Mouse (Mus musculus): ENCODE measurements around the gene Hesx1. TPM values are rescaled to one million over a fixed set of nuclear protein-coding genes. Genes with fewer than 3 reads are reported as not detected.
A peak's percentile ranks its signal among the peaks of the same experiment; 100 is the strongest.
"Not testable (repeated sequence)": the region's sequence is repeated elsewhere in the genome, so short reads cannot be mapped to it uniquely, and the experiment has no call there.

Gene Hesx1
- polyA plus RNA-seq (2014; fragmentation: Nextera tagmentation; extraction: Ambion mirVana) = 1.4 and 3.4 TPM in 2 replicates

DNA sequence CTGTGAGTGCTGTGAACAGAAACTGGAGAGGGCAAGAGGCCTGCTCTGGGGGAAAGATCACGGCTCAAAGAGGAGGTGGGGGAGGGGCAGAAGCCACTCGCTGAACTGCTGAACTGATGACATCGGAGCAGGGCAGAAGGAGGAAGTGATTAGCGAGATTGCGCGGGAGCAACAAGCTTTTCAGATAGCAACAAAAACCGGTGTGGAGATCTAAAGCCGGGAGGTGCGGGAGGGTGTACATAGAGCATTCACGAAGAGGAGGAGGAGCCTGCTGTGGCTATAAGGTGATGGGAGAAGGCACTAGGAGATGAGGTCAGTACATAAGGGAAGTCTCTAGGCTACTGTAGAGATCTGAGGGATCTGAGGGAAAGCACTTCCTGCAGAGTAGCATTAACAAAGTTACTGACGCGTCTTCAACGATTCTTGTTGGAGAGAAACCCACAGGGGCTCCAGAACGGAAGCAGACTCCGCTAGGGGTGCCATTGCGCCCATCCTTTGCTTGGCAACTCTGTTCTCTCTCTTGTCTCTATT is at the start of gene Hesx1:
Hesx1 (plus strand) TSS at position 206 of the 531 bp plus-strand sequence.
- Histone ChIP-seq H3K4me2 (ENCODE audit: low read depth, low read length) (peak within 1 kb of the TSS; percentile 38), H3K4me1 (ENCODE audit: control insufficient read depth, insufficient read depth, low read length) (no peaks in the 10 kb centered on the region), H3K9me3 (replicated peaks; ENCODE audit: control insufficient read depth, low read length) (no peaks in the 10 kb centered on the region), H3K27ac (replicated peaks; ENCODE audit: low read depth, low read length) (no peak within 1 kb of the TSS; the same call in 1 of the 2 replicates), H3K4me3 (ENCODE audit: low read depth, low read length) (peak within 1 kb of the TSS; percentile 29; the same call in 1 of the 2 replicates), H3K36me3 (replicated peaks; ENCODE audit: control insufficient read depth, insufficient read depth, low read depth, low read length) (no peaks in the 10 kb centered on the region), H3K9ac (replicated peaks; ENCODE audit: low read length) (peak within 1 kb of the TSS; percentile 49), H3K27me3 (ENCODE audit: control insufficient read depth, insufficient read depth, low read length) (no peaks in the 10 kb centered on the region)
- ATAC-seq (replicated peaks; ENCODE audit: insufficient number of reproducible peaks, low FRiP score, low TSS enrichment, low read depth) (0 out of 2 replicates have a peak, but pooled peaks have one; percentile 52), DNase-seq (ENCODE audit: low spot score) (peak; percentile 80)
- 9% methylated on average over 16 of the region's 16 CpGs for WGBS

DNA sequence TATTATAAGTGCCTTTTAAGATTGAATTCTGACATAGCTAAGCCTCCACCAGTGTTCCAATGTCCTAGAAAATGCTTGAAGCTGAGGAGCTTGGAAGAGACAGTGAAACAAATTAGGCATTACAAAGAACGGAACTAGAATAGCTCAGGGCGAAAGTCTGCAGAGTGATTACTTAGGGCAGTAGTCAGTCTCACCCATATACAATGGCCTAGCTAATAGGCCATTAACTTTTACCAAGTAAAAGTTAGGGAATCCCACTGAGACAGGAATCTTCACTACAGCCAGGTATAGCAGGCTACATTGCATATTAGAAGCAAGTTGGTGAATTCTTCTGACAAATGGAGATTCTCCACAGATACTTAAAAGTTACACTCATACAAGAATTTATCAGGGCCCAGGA is 38.1 kb upstream of the Hesx1 start:
- not testable (repeated sequence) for H3K4me2 ChIP-seq (ENCODE audit: low read depth, low read length); H3K4me1 ChIP-seq (ENCODE audit: control insufficient read depth, insufficient read depth, low read length); H3K9me3 ChIP-seq (replicated peaks; ENCODE audit: control insufficient read depth, low read length); ATAC-seq (replicated peaks; ENCODE audit: insufficient number of reproducible peaks, low FRiP score, low TSS enrichment, low read depth); H3K9ac ChIP-seq (replicated peaks; ENCODE audit: low read length); H3K4me3 ChIP-seq (ENCODE audit: low read depth, low read length); DNase-seq (ENCODE audit: low spot score); H3K36me3 ChIP-seq (replicated peaks; ENCODE audit: control insufficient read depth, insufficient read depth, low read depth, low read length); H3K27ac ChIP-seq (replicated peaks; ENCODE audit: low read depth, low read length); H3K27me3 ChIP-seq (ENCODE audit: control insufficient read depth, insufficient read depth, low read length)
- 92% methylated on average over 2 of the region's 2 CpGs for WGBS

DNA sequence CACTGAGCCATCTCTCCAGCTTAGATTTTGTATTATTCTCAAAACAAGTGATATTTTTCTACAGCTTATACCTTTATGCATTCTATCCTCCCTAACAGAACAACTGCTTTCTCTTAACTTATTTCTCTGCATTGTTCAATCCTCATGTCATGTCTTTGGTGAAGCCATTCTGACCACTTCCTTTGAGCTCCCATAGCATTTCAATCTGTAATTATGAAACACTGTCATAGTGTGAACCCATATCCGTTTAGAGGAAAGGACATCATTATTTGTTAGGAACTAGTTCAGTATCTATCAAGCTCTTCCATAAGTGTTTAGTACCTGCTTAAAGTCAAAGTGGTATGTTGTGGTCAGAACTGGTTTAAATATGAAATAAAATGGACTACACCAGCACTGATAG is 33.7 kb upstream of the Hesx1 start:
- Histone ChIP-seq H3K27ac (replicated peaks; ENCODE audit: low read depth, low read length) (no peak overlapping the region), H3K9me3 (replicated peaks; ENCODE audit: control insufficient read depth, low read length) (no peaks in the 10 kb centered on the region), H3K27me3 (ENCODE audit: control insufficient read depth, insufficient read depth, low read length) (no peaks in the 10 kb centered on the region), H3K4me2 (ENCODE audit: low read depth, low read length) (no peak overlapping the region), H3K9ac (replicated peaks; ENCODE audit: low read length) (no peak overlapping the region), H3K4me3 (ENCODE audit: low read depth, low read length) (no peak overlapping the region), H3K4me1 (ENCODE audit: control insufficient read depth, insufficient read depth, low read length) (no peaks in the 10 kb centered on the region), H3K36me3 (replicated peaks; ENCODE audit: control insufficient read depth, insufficient read depth, low read depth, low read length) (no peaks in the 10 kb centered on the region; the same call in 1 of the 2 replicates)
- ATAC-seq (replicated peaks; ENCODE audit: insufficient number of reproducible peaks, low FRiP score, low TSS enrichment, low read depth) = no peak
- WGBS = 93% methylated on average over 1 of the region's 1 CpGs
- DNase-seq (ENCODE audit: low spot score) = no peak

DNA sequence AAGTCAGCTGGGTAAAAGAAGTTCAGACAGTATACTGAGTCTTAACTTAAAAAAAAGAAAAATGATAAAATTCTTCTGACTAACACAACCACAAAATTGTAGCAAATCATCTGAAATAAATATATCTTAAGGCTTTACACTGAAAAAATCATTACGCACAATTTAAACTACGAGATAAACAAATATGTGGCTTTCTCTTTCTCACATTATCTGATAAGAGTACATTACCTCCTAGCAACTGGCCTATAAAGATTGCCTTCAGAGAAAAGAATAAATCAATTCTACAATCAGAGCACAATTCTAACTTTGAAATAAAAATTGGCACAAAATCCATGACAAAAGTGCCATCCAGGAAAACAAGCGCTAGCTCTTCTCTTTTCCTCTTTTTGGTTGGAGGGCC is 25.1 kb upstream of the Hesx1 start:
- peak overlapping the region; percentile 57 for H3K4me2 ChIP-seq (ENCODE audit: low read depth, low read length)
- H3K4me1 ChIP-seq (ENCODE audit: control insufficient read depth, insufficient read depth, low read length) = no peaks in the 10 kb centered on the region
- H3K4me3 ChIP-seq (ENCODE audit: low read depth, low read length) = peak overlapping the region; percentile 93
- ATAC-seq (replicated peaks; ENCODE audit: insufficient number of reproducible peaks, low FRiP score, low TSS enrichment, low read depth) (no peak), DNase-seq (ENCODE audit: low spot score) (no peak)
- WGBS = 89% methylated on average over 3 of the region's 3 CpGs
- no peaks in the 10 kb centered on the region for H3K9me3 ChIP-seq (replicated peaks; ENCODE audit: control insufficient read depth, low read length)
- H3K27me3 ChIP-seq (ENCODE audit: control insufficient read depth, insufficient read depth, low read length) = no peaks in the 10 kb centered on the region
- H3K27ac ChIP-seq (replicated peaks; ENCODE audit: low read depth, low read length) = no peak overlapping the region
- no peaks in the 10 kb centered on the region for H3K36me3 ChIP-seq (replicated peaks; ENCODE audit: control insufficient read depth, insufficient read depth, low read depth, low read length)
- H3K9ac ChIP-seq (replicated peaks; ENCODE audit: low read length) = peak overlapping the region; percentile 92; the same call in 1 of the 2 replicates

DNA sequence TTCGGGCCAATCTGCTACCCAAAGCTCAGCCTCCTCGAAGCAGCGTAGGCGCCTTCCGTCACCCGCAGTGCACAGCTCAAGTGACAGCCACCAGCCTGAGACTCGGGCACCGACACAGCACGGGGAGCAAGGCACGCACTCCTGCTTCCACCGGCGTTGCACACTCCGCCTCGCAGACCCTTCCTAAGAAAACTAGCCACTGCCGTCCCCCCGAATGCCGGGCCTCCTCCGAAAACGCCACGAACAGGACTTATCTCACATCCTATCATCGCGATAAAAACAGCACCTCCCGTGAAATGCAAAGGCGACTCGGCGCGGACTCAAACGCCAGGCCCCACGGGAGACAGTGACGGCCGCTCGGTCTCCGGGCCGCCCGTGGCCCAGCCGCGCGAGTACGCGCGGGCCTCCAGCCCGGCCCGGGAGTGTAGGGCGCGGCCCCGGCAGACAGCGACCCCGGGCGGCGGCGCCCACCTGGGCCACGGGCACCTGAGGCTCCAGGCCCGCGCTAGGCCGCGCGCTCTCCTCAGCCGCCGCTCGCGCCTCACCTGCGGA is 24.3 kb upstream of the Hesx1 start:
- no peaks in the 10 kb centered on the region for H3K9me3 ChIP-seq (replicated peaks; ENCODE audit: control insufficient read depth, low read length)
- ATAC-seq (replicated peaks; ENCODE audit: insufficient number of reproducible peaks, low FRiP score, low TSS enrichment, low read depth) = peak; percentile 91
- DNase-seq (ENCODE audit: low spot score) = peak; percentile 72
- no peaks in the 10 kb centered on the region for H3K4me1 ChIP-seq (ENCODE audit: control insufficient read depth, insufficient read depth, low read length)
- 0% methylated on average over 62 of the region's 62 CpGs for WGBS
- H3K4me3 ChIP-seq (ENCODE audit: low read depth, low read length) = peak overlapping the region; percentile 93
- peak overlapping the region; percentile 92 for H3K9ac ChIP-seq (replicated peaks; ENCODE audit: low read length)
- H3K27ac ChIP-seq (replicated peaks; ENCODE audit: low read depth, low read length) = peak overlapping the region; percentile 79
- no peaks in the 10 kb centered on the region for H3K36me3 ChIP-seq (replicated peaks; ENCODE audit: control insufficient read depth, insufficient read depth, low read depth, low read length)
- H3K4me2 ChIP-seq (ENCODE audit: low read depth, low read length) = peak overlapping the region; percentile 57
- H3K27me3 ChIP-seq (ENCODE audit: control insufficient read depth, insufficient read depth, low read length) = no peaks in the 10 kb centered on the region

DNA sequence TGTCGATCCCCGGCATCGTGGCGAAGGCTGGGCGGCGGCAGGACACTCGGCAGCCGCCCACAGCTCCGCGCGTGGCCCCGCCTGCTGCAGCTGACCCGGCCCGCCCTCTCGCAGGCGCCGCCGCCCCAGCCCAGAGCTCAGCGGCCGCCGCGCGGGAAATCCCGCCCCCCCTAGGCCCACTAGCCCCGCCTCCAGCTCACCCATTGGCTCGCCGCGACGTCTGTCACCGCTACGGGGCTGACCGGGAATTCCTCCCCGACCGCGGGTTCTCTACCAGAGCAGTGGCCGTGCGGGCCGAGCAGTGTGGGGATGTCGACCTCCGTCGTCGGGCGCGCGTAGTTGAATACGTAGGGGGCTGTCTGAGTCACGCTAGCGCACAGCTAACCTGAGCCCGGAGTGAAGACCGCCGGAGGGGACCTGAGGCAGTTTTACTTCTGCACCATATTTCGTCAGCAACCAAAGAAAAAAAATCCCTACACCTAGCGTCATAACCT is 23.7 kb upstream of the Hesx1 start:
- Histone ChIP-seq H3K9me3 (replicated peaks; ENCODE audit: control insufficient read depth, low read length) (no peaks in the 10 kb centered on the region), H3K36me3 (replicated peaks; ENCODE audit: control insufficient read depth, insufficient read depth, low read depth, low read length) (no peaks in the 10 kb centered on the region), H3K9ac (replicated peaks; ENCODE audit: low read length) (peak overlapping the region; percentile 92), H3K4me2 (ENCODE audit: low read depth, low read length) (peak overlapping the region; percentile 57), H3K27ac (replicated peaks; ENCODE audit: low read depth, low read length) (peak overlapping the region; percentile 79), H3K4me3 (ENCODE audit: low read depth, low read length) (peak overlapping the region; percentile 93), H3K4me1 (ENCODE audit: control insufficient read depth, insufficient read depth, low read length) (no peaks in the 10 kb centered on the region), H3K27me3 (ENCODE audit: control insufficient read depth, insufficient read depth, low read length) (no peaks in the 10 kb centered on the region)
- WGBS = under 1% methylated on average over 40 of the region's 53 CpGs
- ATAC-seq (replicated peaks; ENCODE audit: insufficient number of reproducible peaks, low FRiP score, low TSS enrichment, low read depth) (peak; percentile 99), DNase-seq (ENCODE audit: low spot score) (peak; percentile 97)

DNA sequence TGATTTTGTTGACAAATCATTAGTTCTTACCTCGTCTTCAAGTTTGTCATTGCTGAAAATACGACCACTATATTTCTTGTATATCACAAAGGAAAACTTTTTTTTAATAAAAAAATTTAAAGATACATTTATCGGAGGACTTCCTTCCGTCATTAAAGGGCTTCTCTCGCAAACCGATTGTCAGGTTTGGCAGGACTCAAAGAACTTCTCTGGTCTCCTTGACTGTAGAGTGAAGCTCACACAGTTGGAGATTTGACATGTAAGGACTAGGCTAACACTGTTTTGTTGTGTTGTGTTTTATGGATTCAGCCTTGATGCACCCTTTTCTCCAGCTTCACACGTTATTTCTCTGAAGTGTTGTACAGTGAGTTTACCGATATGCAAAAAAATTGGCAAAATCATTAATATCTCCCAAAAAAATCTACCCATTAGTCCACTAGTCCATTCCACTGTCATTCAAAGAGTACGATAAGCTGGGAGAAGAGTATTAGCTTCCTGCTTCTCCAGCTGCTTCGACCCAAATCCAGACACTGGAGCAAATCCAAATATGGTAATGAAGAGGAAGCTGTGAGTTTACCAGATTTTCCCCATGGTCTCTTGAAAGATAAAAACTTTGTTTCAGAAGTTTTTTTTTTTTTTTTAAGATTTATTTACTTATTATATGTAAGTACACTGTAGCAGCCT is 23.0 kb upstream of the Hesx1 start, which contains the start of gene Appl1:
Appl1 (minus strand) TSS at position 127 of the 684 bp plus-strand sequence.
- no peaks in the 10 kb centered on the region for H3K36me3 ChIP-seq (replicated peaks; ENCODE audit: control insufficient read depth, insufficient read depth, low read depth, low read length)
- 52% methylated on average over 10 of the region's 10 CpGs for WGBS
- ATAC-seq (replicated peaks; ENCODE audit: insufficient number of reproducible peaks, low FRiP score, low TSS enrichment, low read depth) (no peak), DNase-seq (ENCODE audit: low spot score) (peak; percentile 23)
- H3K4me1 ChIP-seq (ENCODE audit: control insufficient read depth, insufficient read depth, low read length) = no peaks in the 10 kb centered on the region
- no peaks in the 10 kb centered on the region for H3K9me3 ChIP-seq (replicated peaks; ENCODE audit: control insufficient read depth, low read length)
- peak within 1 kb of the TSS; percentile 92 for H3K9ac ChIP-seq (replicated peaks; ENCODE audit: low read length)
- no peaks in the 10 kb centered on the region for H3K27me3 ChIP-seq (ENCODE audit: control insufficient read depth, insufficient read depth, low read length)
- peak within 1 kb of the TSS; percentile 79 for H3K27ac ChIP-seq (replicated peaks; ENCODE audit: low read depth, low read length)
- peak within 1 kb of the TSS; percentile 93 for H3K4me3 ChIP-seq (ENCODE audit: low read depth, low read length)
- peak within 1 kb of the TSS; percentile 57 for H3K4me2 ChIP-seq (ENCODE audit: low read depth, low read length)

DNA sequence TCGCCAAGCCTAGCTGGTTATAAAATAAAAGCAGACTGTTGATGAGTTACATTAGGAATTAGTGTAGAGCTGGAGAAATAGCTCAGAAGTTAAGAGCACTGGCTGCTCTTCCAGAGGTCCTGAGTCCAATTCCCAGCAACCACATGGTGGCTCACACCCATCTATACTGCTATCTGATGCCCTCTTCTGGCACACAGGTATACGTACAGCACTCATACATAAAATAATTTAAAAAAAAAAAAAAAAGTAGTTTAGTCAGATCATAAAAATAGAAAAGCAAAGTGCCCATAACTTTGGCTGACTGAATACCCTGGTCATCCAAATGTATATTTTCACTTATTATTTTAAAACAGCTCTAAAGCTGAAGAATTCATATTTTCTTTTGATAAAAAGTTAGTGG is 21.1 kb upstream of the Hesx1 start:
- H3K4me2 ChIP-seq (ENCODE audit: low read depth, low read length) = no peak overlapping the region
- no peak for ATAC-seq (replicated peaks; ENCODE audit: insufficient number of reproducible peaks, low FRiP score, low TSS enrichment, low read depth)
- DNase-seq (ENCODE audit: low spot score) = no peak
- H3K27ac ChIP-seq (replicated peaks; ENCODE audit: low read depth, low read length) = no peak overlapping the region
- H3K9ac ChIP-seq (replicated peaks; ENCODE audit: low read length) = no peak overlapping the region
- H3K4me3 ChIP-seq (ENCODE audit: low read depth, low read length) = no peak overlapping the region
- peaks cover 3% of the 10 kb centered on the region; the same call in 1 of the 2 replicates for H3K4me1 ChIP-seq (ENCODE audit: control insufficient read depth, insufficient read depth, low read length)
- no peaks in the 10 kb centered on the region for H3K27me3 ChIP-seq (ENCODE audit: control insufficient read depth, insufficient read depth, low read length)
- H3K36me3 ChIP-seq (replicated peaks; ENCODE audit: control insufficient read depth, insufficient read depth, low read depth, low read length) = no peaks in the 10 kb centered on the region
- no peaks in the 10 kb centered on the region for H3K9me3 ChIP-seq (replicated peaks; ENCODE audit: control insufficient read depth, low read length)
- WGBS = 79% methylated on average over 2 of the region's 2 CpGs
